Mouse (Mus musculus) brain, embryonic 14.5 days (tissue): ENCODE results near the gene Gm5965. TPM values are rescaled to one million over a fixed set of nuclear protein-coding genes. Genes with fewer than 3 reads are reported as not detected.

ENCODE experiments used
- DNase-seq: peaks from one replicate; pipeline ENCODE4 v3.0.0-alpha.2; 2011; ENCODE audit warnings: low read depth
- CTCF ChIP-seq: fragments of 200-500 bp; IDR thresholded peaks from 2 replicates; pipeline ENCODE4 v1.5.1; 2012; ENCODE audit warnings: inconsistent platforms, mild to moderate bottlenecking, moderate library complexity, borderline replicate concordance; ENCODE audit not compliant: insufficient read depth, insufficient read length; ENCODE audit errors: extremely low read depth
- POLR2A ChIP-seq: fragments of 200-500 bp; IDR thresholded peaks from 2 replicates; pipeline ENCODE4 v1.6.1; 2012; ENCODE audit warnings: mild to moderate bottlenecking, inconsistent platforms, borderline replicate concordance; ENCODE audit not compliant: poor library complexity, insufficient read depth, insufficient read length, severe bottlenecking; ENCODE audit errors: extremely low read depth
- polyA plus RNA-seq: library from polyadenylated mRNA; depleted of rRNA; stranded (reverse); fragments of >200 nt; gene quantifications from 2 replicates; pipeline ENCODE4 v1.2.3, GENCODE M21; 2012; rRNA removed

The Gm5965 gene
- polyA plus RNA-seq, 1 experiment, result not detected

DNA sequence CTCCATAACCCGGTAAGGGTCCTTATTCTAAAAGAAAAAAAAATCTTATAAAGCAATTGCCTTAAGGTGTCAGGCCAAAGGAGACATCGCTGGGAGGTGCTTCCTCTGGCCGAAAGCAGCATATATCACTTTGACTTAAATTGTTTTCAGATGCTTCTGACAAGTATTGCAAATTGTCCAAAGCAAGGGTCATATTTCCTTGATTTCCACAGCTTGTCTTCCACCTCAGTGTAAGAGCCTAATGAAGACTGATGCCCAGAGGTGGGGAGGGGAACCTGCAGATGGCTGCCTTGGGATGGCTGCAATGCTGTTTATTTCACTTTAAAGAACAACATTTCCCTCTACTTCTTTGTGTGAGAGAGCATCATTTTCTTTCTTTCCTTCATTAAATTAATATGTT, 49.3 kb downstream of the Gm5965 start:
- TF ChIP-seq CTCF (no peak), POLR2A (no peak)
- peak; percentile 15 for DNase-seq

Other genes starting within 250 kb of the Gm5965 start
- 0.18 and 0.21 TPM in 2 replicates for gene Cldn8, start 214.7 kb upstream of the Gm5965 start, polyA plus RNA-seq
- not detected in 2 replicates for gene Krtap24-1, start 165.6 kb upstream of the Gm5965 start, polyA plus RNA-seq
- not detected in 2 replicates for gene 2310079G19Rik, start 150.2 kb upstream of the Gm5965 start, polyA plus RNA-seq
- not detected in 2 replicates for gene Krtap26-1, start 130.1 kb upstream of the Gm5965 start, polyA plus RNA-seq
- not detected in 2 replicates for gene Krtap27-1, start 106.2 kb upstream of the Gm5965 start, polyA plus RNA-seq
- gene 2310061N02Rik, start 69.9 kb upstream of the Gm5965 start, polyA plus RNA-seq, result not detected in 2 replicates
- gene Krtap13-1, start 49.0 kb upstream of the Gm5965 start, polyA plus RNA-seq, result not detected in 2 replicates
- gene Krtap13, start 26.3 kb upstream of the Gm5965 start, polyA plus RNA-seq, result not detected in 2 replicates
- gene 2310034C09Rik, start 19.0 kb upstream of the Gm5965 start, polyA plus RNA-seq, result not detected in 2 replicates
- gene 2310057N15Rik, start 3.7 kb upstream of the Gm5965 start, polyA plus RNA-seq, result not detected in 2 replicates
- not detected in 2 replicates for gene Gm20741, start 34.3 kb downstream of the Gm5965 start, polyA plus RNA-seq
- not detected in 2 replicates for gene Krtap15, start 42.3 kb downstream of the Gm5965 start, polyA plus RNA-seq
- gene Krtap14, start 48.2 kb downstream of the Gm5965 start, polyA plus RNA-seq, result not detected in 2 replicates
- not detected in 2 replicates for gene Krtap19-1, start 91.5 kb downstream of the Gm5965 start, polyA plus RNA-seq
- gene Krtap19-2, start 96.4 kb downstream of the Gm5965 start, polyA plus RNA-seq, result not detected in 2 replicates
- gene Krtap19-3, start 100.1 kb downstream of the Gm5965 start, polyA plus RNA-seq, result not detected in 2 replicates
- gene Krtap19-4, start 107.2 kb downstream of the Gm5965 start, polyA plus RNA-seq, result not detected in 2 replicates
- gene Krtap19-5, start 118.6 kb downstream of the Gm5965 start, polyA plus RNA-seq, result not detected in 2 replicates
- not detected in 2 replicates for gene Krtap19-9b, start 154.4 kb downstream of the Gm5965 start, polyA plus RNA-seq
- not detected in 2 replicates for gene Krtap16-3, start 185.0 kb downstream of the Gm5965 start, polyA plus RNA-seq
- gene Krtap22-2, start 232.9 kb downstream of the Gm5965 start, polyA plus RNA-seq, result not detected in 2 replicates
- gene Gm10229, start 237.4 kb downstream of the Gm5965 start, polyA plus RNA-seq, result not detected in 2 replicates